Mouse (Mus musculus): ENCODE results near the gene Stoml1. TPM values are rescaled to one million over a fixed set of nuclear protein-coding genes. Genes with fewer than 3 reads are reported as not detected.
A peak's percentile ranks its signal among the peaks of the same experiment; 100 is the strongest.
"Not testable (repeated sequence)": the region's sequence is repeated elsewhere in the genome, so short reads cannot be mapped to it uniquely, and the experiment has no call there.

Gene Stoml1
- total and polyA plus RNA-seq, 2 experiments, result 5.4 to 8.1 TPM

GRCm38 (mm10) chr9:58265368-58265767 lies 12.4 kb downstream of the Stoml1 start:
- H3K9ac ChIP-seq (ENCODE audit: low read depth, low read length), result no peak overlapping the region
- H3K36me3 ChIP-seq (ENCODE audit: control insufficient read depth, insufficient read depth, low read length), result peaks cover under 1% of the 10 kb centered on the region; the same call in 1 of the 2 replicates
- 70% methylated on average over 3 of the region's 3 CpGs for WGBS
- H3K4me3 ChIP-seq (ENCODE audit: insufficient read depth, low read depth, low read length), result no peak overlapping the region
- no peaks in the 10 kb centered on the region for H3K79me2 ChIP-seq (ENCODE audit: control insufficient read depth, insufficient read depth, low read length)
- H3K4me1 ChIP-seq (ENCODE audit: control insufficient read depth, insufficient read depth, low read length), result no peaks in the 10 kb centered on the region
- TF ChIP-seq CTCF (IDR thresholded peaks at IDR 0.05; ENCODE audit: low read depth, low read length) (no peak), POLR2A (IDR thresholded peaks at IDR 0.05; ENCODE audit: extremely low read depth, insufficient read depth, low read length) (no peak)
- no peak for DNase-seq (ENCODE audit: extremely low read depth, low read depth, low spot score)
- H3K27me3 ChIP-seq (ENCODE audit: control insufficient read depth, insufficient read depth, low read length), result no peaks in the 10 kb centered on the region
- H3K27ac ChIP-seq (replicated peaks; ENCODE audit: insufficient read depth, low read depth, low read length), result no peak overlapping the region

DNA sequence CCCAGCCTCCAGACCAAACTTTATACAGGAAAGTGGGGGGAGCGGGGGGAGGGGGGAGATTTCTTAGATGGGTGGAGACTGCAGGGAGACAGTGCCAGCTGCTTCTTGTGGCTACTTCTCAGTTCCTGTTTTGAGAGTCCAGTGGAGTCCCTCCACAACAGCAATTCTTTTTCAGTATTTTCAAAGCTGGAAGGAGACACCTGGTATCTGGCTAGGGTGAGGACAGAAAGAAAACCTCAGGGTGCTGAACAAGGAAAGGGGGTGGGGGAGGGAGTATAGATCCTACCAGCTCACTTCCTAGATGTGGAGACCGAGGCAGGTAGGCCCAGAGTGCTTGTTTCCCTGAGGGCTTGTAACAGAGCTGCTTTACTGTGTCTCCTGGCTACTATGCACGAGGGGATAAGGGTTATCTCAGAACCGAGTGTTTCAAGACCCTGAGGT lies 13.6 kb downstream of the Stoml1 start:
- Histone ChIP-seq H3K36me3 (ENCODE audit: control insufficient read depth, insufficient read depth, low read length) (no peaks in the 10 kb centered on the region), H3K4me3 (ENCODE audit: insufficient read depth, low read depth, low read length) (no peak overlapping the region), H3K79me2 (ENCODE audit: control insufficient read depth, insufficient read depth, low read length) (no peaks in the 10 kb centered on the region), H3K27ac (replicated peaks; ENCODE audit: insufficient read depth, low read depth, low read length) (no peak overlapping the region), H3K27me3 (ENCODE audit: control insufficient read depth, insufficient read depth, low read length) (no peaks in the 10 kb centered on the region), H3K4me1 (ENCODE audit: control insufficient read depth, insufficient read depth, low read length) (no peaks in the 10 kb centered on the region), H3K9ac (ENCODE audit: low read depth, low read length) (no peak overlapping the region)
- no peak for DNase-seq (ENCODE audit: extremely low read depth, low read depth, low spot score)
- no peak for TF ChIP-seq CTCF (IDR thresholded peaks at IDR 0.05; ENCODE audit: low read depth, low read length)
- no peak for TF ChIP-seq POLR2A (IDR thresholded peaks at IDR 0.05; ENCODE audit: extremely low read depth, insufficient read depth, low read length)
- 50% methylated on average over 4 of the region's 4 CpGs for WGBS

DNA sequence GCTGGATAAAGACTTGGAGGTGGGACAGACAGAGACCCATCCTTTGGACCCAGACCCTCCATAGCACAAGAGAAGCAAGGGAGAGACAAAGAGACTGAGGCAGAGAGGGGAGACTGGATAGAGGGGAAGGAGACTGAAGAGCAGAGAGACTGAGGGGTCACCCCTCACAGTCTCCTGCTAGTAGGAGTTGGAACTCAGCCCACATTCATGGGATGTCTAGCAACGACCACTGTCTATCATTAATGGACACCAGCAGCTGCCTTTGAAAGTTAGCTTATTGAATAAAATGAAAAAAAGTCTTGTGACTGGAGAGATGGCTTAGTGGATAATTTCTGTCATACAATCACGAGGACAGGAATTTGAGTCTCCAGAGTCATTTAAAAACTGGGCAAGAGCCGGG lies 14.1 kb downstream of the Stoml1 start:
- 79% methylated on average over 3 of the region's 3 CpGs for WGBS
- Histone ChIP-seq H3K4me1 (ENCODE audit: control insufficient read depth, insufficient read depth, low read length) (no peaks in the 10 kb centered on the region), H3K27me3 (ENCODE audit: control insufficient read depth, insufficient read depth, low read length) (no peaks in the 10 kb centered on the region), H3K27ac (replicated peaks; ENCODE audit: insufficient read depth, low read depth, low read length) (no peak overlapping the region), H3K79me2 (ENCODE audit: control insufficient read depth, insufficient read depth, low read length) (no peaks in the 10 kb centered on the region), H3K9ac (ENCODE audit: low read depth, low read length) (no peak overlapping the region), H3K36me3 (ENCODE audit: control insufficient read depth, insufficient read depth, low read length) (no peaks in the 10 kb centered on the region), H3K4me3 (ENCODE audit: insufficient read depth, low read depth, low read length) (no peak overlapping the region)
- no peak for TF ChIP-seq POLR2A (IDR thresholded peaks at IDR 0.05; ENCODE audit: extremely low read depth, insufficient read depth, low read length)
- TF ChIP-seq CTCF (IDR thresholded peaks at IDR 0.05; ENCODE audit: low read depth, low read length), result no peak
- DNase-seq (ENCODE audit: extremely low read depth, low read depth, low spot score), result no peak

DNA sequence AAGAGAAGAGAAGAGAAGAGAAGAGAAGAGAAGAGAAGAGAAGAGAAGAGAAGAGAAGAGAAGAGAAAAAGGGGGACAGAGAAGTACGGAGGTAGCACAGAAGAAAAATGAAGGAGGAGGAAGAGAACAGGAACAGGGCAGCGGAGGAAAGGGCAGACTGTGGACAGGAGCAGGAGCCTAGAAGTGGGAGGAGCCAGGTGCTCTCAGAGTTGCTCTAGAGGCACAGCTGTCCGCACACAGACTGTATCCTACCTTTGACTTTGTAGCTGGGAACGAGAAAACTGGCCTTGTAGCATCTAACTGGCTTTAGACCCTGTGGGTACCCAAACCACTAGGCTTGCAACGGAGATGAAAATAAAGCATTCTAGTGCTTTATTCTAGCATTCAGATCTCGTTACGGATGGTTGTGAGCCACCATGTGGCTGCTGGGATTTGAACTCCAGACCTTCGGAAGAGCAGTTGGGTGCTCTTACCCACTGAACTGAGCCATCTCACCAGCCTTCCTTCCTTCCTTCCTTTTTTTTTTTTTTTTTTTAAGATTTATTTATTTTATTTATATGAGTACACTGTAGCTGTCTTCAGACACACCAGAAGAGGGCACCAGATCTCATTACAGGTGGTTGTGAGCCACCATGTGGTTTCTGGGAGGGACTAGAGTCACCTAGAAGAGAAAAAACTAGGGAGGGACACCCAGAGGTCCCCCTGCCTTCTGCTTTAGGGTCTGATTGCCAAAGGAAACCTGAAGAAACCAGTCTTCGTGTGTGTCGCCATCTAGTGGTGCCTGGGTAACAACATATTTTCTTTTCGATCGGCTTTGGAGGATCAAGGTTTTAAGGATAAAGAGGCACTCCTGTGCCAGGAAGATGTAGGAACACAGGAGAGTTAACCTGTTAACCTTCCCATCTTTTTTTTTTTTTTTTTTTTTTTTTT lies 15.7 kb downstream of the Stoml1 start:
- H3K4me1 ChIP-seq (ENCODE audit: control insufficient read depth, insufficient read depth, low read length), result no peaks in the 10 kb centered on the region
- H3K36me3 ChIP-seq (ENCODE audit: control insufficient read depth, insufficient read depth, low read length), result no peaks in the 10 kb centered on the region
- 50% methylated on average over 12 of the region's 12 CpGs for WGBS
- no peaks in the 10 kb centered on the region for H3K27me3 ChIP-seq (ENCODE audit: control insufficient read depth, insufficient read depth, low read length)
- TF ChIP-seq CTCF (IDR thresholded peaks at IDR 0.05; ENCODE audit: low read depth, low read length), result peak; percentile 61
- TF ChIP-seq POLR2A (IDR thresholded peaks at IDR 0.05; ENCODE audit: extremely low read depth, insufficient read depth, low read length), result no peak
- no peak overlapping the region for H3K9ac ChIP-seq (ENCODE audit: low read depth, low read length)
- H3K4me3 ChIP-seq (ENCODE audit: insufficient read depth, low read depth, low read length), result no peak overlapping the region
- no peaks in the 10 kb centered on the region for H3K79me2 ChIP-seq (ENCODE audit: control insufficient read depth, insufficient read depth, low read length)
- peak; percentile 49 for DNase-seq (ENCODE audit: extremely low read depth, low read depth, low spot score)
- no peak overlapping the region for H3K27ac ChIP-seq (replicated peaks; ENCODE audit: insufficient read depth, low read depth, low read length)

DNA sequence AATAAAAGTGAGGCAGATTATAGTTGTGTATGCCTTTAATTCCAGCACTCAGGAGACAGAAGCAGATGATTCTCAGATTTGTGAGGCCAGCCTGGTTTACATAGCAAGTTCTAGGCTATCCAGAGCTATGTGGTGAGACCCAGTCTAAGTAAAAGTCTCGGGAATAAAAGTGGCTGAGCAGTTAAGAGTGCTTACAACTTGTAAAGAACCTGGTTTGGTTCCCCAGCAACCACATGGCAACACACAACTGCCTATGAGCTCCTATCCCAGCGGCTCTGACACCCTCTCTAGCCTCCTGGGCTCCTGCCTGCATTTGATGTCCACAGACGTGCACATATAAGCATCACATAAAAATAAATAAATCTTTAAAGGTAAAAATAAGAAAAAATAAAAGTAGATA lies 17.1 kb downstream of the Stoml1 start:
- Histone ChIP-seq H3K4me3 (ENCODE audit: insufficient read depth, low read depth, low read length) (no peak overlapping the region), H3K9ac (ENCODE audit: low read depth, low read length) (no peak overlapping the region), H3K27me3 (ENCODE audit: control insufficient read depth, insufficient read depth, low read length) (no peaks in the 10 kb centered on the region), H3K36me3 (ENCODE audit: control insufficient read depth, insufficient read depth, low read length) (no peaks in the 10 kb centered on the region), H3K79me2 (ENCODE audit: control insufficient read depth, insufficient read depth, low read length) (no peaks in the 10 kb centered on the region), H3K27ac (replicated peaks; ENCODE audit: insufficient read depth, low read depth, low read length) (no peak overlapping the region), H3K4me1 (ENCODE audit: control insufficient read depth, insufficient read depth, low read length) (peaks cover 2% of the 10 kb centered on the region; the same call in 1 of the 2 replicates)
- 68% methylated on average over 3 of the region's 3 CpGs for WGBS
- no peak for TF ChIP-seq POLR2A (IDR thresholded peaks at IDR 0.05; ENCODE audit: extremely low read depth, insufficient read depth, low read length)
- TF ChIP-seq CTCF (IDR thresholded peaks at IDR 0.05; ENCODE audit: low read depth, low read length), result no peak
- DNase-seq (ENCODE audit: extremely low read depth, low read depth, low spot score), result no peak

DNA sequence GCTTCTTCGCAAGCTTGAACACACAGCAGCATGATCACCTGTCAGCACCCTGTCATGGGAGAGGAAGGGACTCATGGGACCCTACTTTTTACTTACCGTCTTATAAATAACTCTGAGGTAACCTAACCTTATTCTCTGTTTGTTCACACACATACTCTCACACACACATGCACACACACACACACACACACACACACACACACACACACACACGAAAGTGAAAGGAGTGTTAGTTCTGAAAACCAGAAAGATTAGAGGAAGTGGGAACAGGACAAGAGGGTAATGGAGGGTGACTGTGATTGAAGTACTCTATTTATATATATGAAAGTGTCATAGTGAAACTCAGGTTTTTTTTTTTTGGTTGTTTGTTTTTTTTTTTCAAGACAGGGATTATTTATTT lies 18.1 kb downstream of the Stoml1 start:
- Histone ChIP-seq H3K36me3 (ENCODE audit: control insufficient read depth, insufficient read depth, low read length) (no peaks in the 10 kb centered on the region), H3K27me3 (ENCODE audit: control insufficient read depth, insufficient read depth, low read length) (no peaks in the 10 kb centered on the region), H3K4me3 (ENCODE audit: insufficient read depth, low read depth, low read length) (no peak overlapping the region), H3K79me2 (ENCODE audit: control insufficient read depth, insufficient read depth, low read length) (no peaks in the 10 kb centered on the region), H3K27ac (replicated peaks; ENCODE audit: insufficient read depth, low read depth, low read length) (no peak overlapping the region), H3K4me1 (ENCODE audit: control insufficient read depth, insufficient read depth, low read length) (peaks cover 6% of the 10 kb centered on the region; the same call in 1 of the 2 replicates), H3K9ac (ENCODE audit: low read depth, low read length) (no peak overlapping the region)
- WGBS, result 77% methylated on average over 3 of the region's 3 CpGs
- no peak for TF ChIP-seq CTCF (IDR thresholded peaks at IDR 0.05; ENCODE audit: low read depth, low read length)
- no peak for TF ChIP-seq POLR2A (IDR thresholded peaks at IDR 0.05; ENCODE audit: extremely low read depth, insufficient read depth, low read length)
- no peak for DNase-seq (ENCODE audit: extremely low read depth, low read depth, low spot score)

DNA sequence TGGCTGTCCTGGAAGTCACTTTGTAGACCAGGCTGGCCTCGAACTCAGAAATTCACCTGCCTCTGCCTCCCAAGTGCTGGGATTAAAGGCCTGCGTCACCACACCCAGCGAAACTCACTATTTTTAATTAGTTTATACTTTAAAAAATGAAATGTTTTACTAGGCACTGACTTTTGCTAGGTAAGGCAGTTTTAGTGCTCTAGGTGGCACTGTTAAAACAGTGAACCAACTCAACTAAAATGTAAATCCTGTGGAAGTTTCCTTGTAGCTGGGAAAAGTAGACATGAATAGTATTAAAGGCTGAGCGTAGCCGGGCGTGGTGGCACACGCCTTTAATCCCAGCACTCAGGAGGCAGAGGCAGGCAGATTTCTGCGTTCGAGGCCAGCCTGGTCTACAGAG lies 18.6 kb downstream of the Stoml1 start:
- not testable (repeated sequence) for H3K36me3 ChIP-seq (ENCODE audit: control insufficient read depth, insufficient read depth, low read length); H3K4me1 ChIP-seq (ENCODE audit: control insufficient read depth, insufficient read depth, low read length); H3K4me3 ChIP-seq (ENCODE audit: insufficient read depth, low read depth, low read length); H3K27ac ChIP-seq (replicated peaks; ENCODE audit: insufficient read depth, low read depth, low read length); DNase-seq (ENCODE audit: extremely low read depth, low read depth, low spot score); H3K9ac ChIP-seq (ENCODE audit: low read depth, low read length); H3K79me2 ChIP-seq (ENCODE audit: control insufficient read depth, insufficient read depth, low read length); H3K27me3 ChIP-seq (ENCODE audit: control insufficient read depth, insufficient read depth, low read length)
- 91% methylated on average over 9 of the region's 9 CpGs for WGBS
